Mouse (Mus musculus) cerebellum, adult 9-11 months (tissue): ENCODE results near the gene Tmem132c.

Experiments
- DNase-seq: peaks from one replicate; pipeline ENCODE4 v3.0.0; 2022

Gene Tmem132c

DNA sequence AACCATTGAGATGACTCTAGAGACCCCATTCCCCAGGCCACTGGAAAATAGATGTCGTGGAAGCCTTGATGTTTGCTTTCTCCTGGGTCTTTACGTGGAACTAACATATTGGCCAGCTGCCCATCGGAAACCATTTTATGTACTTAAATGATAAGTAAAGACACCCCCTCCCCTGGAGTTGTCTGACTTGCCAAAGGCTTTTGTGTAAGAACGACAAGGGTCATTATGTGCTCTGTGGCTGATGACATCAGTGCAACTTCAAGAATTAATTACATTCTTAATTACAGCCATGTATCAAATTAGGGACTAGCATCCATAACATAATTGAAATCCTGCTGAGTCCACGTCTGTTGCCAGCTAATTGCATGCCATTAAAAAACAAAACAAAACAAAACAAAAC is 45.3 kb downstream of the Tmem132c start:
- no peak for DNase-seq

DNA sequence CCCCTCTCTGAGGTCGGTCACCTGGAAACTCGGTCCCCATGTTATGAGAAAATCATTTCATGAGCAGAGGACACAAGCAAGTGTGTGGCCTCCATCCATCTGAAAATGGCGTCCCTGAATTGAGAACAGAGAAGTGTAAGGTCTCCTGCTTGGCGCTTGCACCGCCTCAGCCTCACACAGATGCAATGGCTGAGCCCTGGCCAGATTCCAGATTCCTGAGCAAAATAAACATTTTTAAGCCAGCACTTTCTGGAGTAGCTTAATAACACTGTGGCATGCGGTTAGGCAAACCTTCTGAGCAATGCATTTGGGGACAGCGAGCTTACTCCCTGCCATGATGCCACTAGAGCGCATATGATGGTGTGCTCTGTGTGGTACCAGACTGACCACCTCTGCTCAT is 48.1 kb downstream of the Tmem132c start:
- DNase-seq = peak; percentile 52

DNA sequence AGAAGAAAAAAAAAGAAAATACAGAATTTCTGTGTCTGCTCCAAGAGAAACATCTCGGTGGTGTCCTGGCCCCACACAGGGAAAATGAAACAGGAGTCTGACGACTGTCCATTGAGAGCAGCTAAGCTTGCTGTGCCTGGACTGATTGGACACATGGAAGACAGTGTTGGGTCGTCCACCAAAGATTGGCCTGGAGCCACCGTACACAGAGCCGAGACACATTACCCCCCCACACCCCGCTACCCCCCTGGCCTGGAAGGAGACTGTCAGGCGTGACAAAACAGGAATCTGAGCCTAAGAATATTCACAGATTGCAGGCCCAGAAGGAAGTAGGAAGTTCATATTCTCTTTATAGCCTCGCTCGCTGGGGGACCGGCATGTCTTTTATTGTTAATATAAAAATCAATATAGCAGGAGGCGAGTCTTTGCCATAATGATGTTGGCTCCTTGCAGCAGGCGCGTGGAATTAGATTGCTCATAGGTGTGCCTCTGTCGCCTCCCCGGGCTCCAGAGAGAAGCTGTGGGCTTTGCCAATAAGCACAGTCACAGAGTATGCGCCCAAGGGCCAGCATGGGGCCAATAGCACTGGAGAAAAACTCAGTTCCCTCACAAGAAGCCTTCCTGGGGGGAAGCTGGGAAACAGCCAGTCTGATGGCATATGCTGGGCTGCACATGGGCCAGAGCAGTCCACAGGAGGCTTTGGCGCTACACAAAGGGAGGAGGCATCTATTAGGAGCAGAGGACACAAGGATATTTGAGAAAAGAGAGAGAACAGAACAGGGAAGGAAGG is 49.0 kb downstream of the Tmem132c start:
- peak; percentile 96 for DNase-seq

DNA sequence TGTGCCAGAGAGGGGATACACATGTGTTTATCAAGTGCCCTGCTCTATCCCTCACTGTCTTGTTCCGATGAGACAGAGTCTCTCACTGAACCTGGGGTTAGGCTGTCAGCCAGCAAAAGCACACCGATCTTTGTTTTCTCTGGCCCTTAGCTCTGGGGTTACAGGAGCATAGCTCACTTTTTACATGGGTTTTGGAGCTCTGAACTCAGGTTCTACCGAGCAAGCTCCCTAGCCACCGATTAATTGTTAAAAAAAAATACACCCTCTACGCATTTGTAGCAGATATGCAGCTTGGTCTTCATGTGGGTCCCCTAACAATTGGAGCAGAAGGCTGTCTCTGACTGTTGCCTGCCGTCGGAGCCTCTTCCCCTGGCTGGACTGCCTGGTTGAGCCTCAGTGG is 50.0 kb downstream of the Tmem132c start:
- DNase-seq = peak; percentile 50

DNA sequence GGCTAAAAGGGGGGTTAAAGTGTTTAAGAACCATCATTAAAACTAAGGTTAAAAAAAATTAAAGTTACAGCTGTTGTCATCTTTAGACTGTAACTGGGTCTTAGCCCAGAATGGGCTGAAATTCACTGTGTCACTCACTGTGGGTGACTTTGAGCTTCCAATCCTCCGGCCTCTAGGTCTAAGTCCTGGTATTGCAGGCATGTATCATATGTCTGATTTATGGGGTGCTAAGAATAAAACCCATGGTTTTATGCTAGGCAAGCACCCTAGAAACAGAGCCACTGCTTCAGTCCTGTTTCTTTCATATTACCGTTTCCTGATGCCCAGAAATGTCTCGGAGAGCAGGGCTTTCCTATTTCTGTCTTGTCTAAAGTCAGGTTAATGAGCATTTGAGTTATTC is 52.1 kb downstream of the Tmem132c start:
- DNase-seq = no peak

DNA sequence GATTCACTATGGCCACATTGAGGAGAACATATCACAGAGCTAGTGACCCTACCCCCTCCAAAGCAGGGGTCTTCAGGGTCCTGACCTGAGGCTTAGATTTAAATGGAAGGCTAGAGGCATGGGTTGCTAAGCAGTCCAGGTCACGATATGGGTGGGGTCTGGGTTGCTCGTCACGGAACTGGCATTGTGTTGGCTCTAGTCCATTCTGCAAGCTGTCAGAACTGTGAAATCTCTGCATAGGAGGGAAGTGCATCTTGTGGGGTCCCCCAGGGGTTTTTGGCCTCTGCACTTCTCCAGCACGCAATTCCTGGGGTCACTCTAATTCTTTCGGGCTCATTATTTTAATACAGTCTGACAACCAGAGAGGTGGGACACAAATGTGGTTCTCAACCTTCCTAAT is 55.9 kb downstream of the Tmem132c start:
- DNase-seq = no peak

DNA sequence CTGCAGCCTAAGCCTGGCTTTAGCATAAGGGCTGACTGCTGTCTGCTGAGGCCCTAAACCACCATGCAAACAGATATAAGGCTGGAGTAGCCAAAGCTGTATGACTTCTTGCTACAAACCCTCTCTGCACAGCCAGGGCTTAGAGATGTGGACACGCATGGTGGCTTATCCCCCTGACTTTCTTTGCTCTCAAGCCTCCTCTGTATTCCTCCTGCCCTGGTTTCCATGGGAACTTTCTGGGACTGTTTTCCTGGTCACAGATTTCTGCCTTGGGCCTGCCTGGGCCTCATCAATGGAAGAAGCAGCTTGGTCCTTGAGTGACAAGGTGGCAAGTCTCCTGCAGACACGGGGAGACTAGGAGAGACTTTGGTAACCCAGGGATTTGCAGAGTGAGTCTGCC is 56.5 kb downstream of the Tmem132c start:
- DNase-seq = no peak

DNA sequence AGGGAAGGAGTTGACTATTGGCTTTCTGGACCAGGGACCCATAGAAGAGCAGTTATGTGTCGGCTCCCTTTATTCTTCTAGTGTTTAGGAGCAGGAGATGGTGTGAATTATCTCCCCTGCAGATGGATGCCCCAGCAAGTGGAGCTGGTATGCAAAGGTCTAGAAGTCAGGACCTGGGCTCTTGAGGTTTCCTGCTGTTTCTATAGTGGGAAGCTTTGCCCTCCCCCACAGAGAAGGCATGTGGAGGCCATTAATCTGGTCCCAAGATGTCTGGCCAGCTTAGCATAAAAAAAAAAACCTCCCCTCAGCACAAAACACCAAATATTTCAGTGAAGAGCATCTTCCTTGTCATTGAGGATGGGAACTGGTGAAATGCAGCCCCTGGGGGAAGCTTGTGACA is 57.4 kb downstream of the Tmem132c start:
- DNase-seq = no peak

DNA sequence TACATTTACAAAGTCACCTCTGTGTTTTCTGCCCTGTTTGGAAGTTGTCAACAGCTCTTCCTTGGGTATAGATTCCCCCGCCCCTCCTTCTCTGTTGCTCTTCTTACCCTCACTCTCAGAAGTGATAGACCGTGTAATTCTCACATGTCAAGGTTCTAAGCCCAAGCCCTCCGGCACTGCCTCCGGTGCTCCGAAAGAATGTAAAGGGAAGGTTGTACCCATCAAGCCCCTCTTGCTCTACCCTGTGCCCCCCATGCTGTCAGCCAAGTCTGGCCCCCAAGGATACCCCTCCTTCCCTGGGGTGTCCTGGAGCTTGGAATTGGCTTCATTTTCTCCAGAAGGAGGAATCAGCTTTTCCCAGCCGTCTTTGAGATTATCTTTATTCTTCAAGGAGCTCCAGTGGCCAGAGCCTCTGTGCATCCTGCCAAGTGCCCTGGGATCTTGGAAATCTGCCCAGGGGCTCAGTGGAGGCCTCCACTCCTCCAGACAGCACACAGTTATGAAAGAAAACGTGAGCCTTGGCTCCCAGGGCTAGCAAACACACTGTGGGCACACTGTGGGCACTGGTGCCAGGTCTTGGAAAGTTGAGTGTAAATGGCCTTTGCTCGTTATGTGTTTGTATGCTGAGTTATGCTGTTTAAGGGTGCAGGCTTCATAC is 59.1 kb downstream of the Tmem132c start:
- peak; percentile 80 for DNase-seq

DNA sequence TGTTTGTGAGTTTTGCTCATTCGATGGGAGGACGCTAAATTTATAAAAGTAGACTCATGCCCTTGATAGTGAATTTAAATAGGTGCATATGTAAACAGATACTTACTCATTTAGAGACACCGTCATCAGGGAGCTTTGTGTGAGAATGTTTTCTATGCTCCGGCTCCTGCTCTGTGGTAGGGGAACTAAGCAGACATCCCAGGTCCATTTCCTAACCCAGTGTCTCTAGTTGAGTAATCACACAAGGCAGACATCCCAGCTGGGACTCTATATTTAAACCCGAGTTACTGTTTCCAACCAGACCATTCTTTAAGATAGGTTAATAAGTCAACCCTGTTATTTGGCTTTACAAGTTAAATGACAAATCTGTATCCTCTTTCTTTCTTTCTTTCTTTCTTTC is 63.7 kb downstream of the Tmem132c start:
- DNase-seq = peak; percentile 47

DNA sequence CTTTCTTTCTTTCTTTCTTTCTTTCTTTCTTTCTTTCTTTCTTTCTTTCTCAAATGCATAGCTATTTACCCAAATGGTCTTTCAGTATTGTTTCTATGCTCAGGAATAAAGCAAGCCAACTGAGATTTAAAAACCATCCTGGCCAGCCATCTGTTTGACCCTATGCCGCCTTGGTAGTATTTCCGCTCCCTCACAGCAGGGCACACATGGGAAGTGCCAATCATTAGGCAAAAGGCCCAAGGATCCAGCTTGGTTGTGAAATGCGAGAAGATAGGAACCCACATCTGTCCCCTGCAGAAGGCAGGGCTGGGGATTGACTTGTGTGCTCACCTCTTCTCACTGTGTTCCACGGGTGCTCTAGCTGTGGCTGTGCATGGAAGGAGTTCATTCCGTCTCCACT is 64.1 kb downstream of the Tmem132c start:
- DNase-seq = peak; percentile 90

DNA sequence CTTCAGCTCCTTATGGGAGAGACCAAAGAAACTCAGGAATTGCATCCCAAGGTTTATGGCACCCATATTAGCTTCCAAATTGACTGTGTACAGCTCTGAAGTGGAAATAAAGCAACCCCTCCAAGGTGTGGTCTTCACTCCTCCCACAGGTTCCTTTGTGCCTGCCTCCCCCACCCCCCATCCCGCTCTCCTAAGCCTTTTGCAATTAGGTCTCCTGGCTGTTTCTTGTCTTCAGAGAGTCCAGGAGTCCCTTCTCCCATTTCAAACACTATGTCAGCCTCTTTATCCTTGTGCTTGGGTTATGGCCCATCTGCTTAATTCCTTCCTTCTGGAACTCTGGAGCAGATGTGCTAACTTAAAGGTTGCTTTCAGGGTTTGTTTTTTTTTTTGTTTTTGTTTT is 65.1 kb downstream of the Tmem132c start:
- DNase-seq = no peak

DNA sequence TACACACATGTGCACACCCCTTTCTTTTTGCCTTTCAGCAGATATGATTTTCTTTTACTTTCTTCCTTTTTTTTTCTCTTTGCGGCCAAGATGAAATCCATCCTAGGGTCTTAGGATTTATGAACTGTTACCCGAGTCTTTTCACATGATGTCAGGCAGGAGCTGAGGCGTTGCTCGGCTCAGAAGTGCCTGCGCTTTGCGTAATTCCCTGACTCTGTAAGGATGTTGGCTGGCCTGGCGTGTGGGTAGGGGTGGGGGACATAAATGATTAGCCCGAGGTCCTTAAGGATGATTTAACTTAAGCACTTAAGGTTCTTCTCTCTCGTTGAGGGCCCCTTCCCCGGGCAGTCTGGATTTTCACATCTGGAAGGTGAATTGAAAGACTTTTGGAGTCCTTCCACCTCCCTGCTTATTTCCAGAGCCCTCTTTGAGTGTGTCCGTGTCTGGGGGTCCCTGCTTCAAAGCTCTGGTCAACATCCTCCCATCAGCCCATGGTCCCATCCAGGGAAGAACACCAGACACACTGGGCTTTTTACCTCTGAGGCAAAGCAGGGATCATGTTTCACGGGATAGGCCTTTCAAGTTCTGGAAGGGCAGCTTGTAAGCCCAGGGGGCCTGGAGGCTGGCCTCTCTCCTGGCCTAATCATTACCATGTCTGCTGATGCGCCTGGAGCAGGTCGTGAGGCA is 68.9 kb downstream of the Tmem132c start:
- no peak for DNase-seq

DNA sequence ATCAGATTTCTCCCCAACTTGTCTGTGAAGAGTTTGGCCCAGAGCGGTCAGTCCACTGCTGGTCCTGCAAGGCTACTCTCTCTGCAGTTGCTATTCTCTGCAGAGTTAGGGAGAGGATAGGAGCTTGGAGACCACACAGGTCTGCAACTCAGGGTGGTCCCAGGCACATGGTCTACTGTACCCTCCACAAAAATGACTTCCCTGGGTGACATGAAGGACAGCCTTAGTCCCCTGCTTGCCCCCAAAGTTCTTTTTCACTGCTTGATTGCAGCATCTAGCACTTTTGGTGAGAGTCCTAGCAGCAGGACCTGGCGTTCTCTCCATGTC is 69.4 kb downstream of the Tmem132c start:
- no peak for DNase-seq

DNA sequence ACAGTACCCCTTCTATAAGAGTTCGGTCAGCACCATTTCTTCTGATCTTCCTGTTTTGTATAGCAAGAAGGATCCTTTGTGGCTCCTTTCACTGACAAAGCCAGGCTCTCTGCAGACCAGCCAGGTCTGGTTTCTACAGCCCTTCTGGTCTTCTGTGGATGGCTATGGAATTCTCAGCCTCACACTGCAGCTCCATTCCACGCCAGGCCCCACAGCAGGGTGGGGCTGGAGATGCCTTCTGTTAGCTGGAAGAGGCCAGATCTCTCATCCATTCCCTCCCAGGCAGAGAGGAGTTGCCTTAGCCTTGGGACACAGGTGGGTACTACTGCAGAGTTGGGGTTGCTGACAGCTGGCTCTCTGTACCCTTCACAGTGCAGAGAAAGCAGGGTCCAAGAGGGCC is 72.0 kb downstream of the Tmem132c start:
- peak; percentile 81 for DNase-seq

DNA sequence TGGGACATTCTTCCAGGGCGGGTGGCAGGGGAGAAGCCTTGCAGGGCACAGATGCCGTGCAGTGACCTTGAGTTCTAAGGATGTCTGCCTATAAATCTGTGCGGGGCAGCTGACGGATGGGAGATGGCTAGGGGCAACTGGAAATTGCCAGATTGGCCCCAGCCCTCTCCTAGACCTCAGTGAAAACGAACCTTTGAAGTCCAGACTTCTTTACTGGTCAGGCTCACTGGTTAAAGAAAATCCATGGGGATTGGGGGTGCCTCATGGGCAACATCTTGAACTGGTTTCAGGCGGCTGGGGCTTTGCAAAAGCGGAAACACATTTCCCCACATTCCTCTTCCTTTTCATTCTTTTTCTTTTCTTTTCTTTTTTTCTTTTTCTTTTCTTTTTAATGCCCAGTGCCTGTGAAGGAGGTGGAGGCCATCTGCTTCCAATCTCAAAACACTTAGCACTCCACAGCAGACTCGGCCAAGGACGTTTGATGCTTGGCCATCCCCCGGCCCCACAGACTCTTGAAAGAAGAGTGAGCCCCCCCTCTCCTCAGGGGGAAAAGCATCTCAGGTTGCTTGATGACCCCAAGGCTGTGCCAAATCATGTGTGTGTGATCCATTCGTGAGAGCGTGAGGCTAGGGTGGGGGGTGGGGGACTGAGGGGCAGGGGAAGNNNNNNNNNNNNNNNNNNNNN is 77.6 kb downstream of the Tmem132c start:
- no peak for DNase-seq

DNA sequence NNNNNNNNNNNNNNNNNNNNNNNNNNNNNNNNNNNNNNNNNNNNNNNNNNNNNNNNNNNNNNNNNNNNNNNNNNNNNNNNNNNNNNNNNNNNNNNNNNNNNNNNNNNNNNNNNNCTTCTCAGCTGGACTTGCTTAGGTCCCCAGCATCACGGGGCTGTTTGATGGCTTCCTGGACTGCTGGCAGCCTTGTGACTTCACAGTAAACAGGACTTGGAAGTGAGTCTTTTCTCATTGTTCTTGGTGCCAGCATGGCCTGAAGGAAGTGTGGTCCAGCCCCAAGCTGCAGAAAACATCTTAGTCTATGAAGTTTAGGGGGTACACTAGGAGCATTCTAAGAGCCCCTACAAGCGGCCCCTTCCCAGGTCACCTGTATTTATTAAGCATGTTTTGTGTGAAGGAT is 83.0 kb downstream of the Tmem132c start:
- DNase-seq = peak; percentile 22

DNA sequence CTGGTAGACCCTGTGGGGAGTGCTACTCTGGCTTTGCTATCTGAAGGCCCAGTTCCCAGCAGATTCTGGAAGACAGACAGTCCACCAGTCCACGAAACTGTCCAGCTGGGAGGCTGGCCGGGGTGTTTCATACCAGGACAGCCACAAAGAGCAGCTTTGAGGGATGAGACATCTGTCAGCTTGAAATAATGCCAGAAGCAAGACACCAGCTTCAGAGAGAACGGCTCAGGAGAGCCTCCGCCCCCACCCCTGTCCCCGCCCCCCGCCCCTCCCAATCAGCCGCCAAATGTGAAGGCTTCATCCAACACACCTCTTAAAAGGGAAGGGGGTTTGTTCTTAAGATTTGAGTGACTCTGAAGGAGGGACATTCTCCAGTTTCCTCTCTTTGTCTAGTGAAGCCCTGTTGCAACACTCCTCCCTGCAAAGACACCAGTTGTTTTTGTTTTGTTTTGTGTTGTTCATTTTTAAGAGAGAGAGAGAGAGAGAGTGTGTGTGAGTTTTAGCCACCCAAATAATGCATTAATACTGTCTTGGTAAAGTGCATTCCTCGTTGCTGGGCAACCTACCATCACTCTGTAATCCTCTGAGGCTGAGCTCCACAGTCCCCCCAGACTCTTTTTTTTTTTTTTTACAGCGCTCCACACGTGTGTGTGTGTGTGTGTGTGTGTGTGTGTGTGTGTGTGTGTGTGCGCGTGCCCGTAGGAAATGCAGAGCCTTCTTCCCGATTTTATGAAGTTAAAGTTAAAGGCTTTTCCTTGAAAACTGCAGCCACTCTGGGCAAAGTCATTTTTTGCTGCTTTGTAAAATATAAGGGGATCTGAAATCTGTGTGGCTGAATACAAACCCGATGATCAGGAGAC is 94.7 kb downstream of the Tmem132c start:
- peak; percentile 75 for DNase-seq

DNA sequence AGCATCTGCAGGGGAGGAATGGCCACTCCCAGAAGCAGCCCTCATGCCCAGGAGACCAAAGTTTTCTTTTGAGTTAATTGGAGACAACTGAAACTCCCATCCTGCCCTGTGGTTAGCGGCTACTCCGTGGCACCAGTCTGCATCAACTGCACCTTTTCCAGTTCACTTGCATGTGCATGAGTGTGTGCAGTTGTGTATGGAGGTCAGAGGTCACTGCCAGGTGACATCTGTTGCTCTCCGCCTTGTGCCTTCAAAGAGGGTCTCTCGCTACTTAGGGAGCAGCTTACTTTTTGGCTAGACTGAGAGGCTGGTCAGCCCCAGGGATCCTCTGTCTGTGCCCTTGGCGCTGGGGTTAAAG is 95.3 kb downstream of the Tmem132c start:
- DNase-seq = no peak

DNA sequence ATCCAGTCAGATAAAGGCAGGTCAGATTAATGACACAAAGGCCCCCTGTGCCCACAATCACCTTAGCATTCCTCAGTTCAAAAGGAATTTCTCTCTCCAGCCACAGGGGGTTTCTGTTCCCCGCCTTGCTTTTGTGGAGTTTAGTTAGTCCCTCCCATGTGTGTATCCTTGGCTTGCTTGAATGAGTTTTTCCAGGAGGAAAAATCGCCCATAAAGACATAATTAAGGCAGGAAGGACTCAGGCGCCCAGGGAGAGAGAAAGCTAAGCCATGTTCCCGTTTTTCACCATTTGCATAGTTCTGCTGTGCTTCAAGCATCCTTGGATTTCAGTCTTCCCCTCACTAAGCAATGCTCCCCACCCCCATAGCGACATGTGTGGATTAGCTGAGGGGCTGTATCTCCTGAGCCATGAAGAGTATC is 97.4 kb downstream of the Tmem132c start:
- no peak for DNase-seq

DNA sequence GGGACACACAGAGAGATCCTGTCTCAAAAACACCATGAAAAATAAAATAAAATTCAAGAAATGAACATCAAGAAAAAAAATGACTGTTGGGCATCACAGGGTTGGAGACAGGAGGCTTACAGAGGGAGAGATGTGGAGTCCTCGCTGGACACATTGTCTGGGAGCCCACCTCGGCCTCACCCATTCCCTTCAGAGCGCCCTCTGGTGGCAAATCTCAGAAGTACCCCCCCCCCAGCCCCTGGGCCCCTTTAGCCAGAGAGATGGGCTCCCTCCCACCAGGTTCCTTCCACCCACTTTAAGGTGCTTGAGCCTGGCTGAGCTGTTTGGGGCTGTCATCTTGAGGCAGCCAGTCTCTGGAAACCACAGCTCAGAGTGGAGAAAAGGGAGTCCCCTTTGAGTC is 99.5 kb downstream of the Tmem132c start:
- no peak for DNase-seq

DNA sequence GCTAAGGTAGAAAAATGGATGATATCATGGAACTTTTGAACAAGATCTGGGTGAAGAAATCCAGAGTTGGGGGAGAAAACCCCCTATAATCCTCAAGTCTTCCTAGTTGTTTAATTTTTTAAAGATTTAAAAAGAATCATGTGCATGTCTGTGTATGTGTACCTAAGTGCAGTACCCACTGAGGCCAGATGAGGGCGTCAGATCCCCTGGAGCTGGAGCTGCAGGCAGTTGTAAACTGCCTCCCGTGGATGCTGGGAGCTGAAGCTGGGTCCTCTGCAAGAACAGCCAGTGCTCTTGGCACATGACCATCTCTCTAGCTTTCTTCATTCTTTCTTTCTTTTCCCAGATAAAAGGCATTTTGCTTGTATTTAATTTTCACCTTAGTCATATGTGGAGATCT is 103.1 kb downstream of the Tmem132c start:
- no peak for DNase-seq

DNA sequence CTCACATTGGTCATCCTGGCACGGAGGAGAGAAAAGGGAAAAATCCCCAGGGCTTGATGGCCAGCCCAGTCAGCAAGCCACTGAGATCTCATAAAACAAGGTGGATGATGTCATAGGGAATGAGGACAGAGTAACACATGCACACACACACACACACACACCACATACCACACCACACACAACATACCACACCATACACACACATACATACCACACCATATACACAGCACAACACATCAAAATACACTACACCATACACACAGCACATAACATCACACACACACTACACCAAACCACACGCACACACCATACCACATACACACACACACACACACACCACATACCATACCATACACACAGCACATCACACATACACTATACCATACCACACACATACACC is 104.8 kb downstream of the Tmem132c start:
- DNase-seq = no peak
